Mouse (Mus musculus) liver, embryonic 12.5 days (tissue): ENCODE measurements around the gene Pccb. TPM values are rescaled to one million over a fixed set of nuclear protein-coding genes. Genes with fewer than 3 reads are reported as not detected.

Experiments used
- ATAC-seq: fragments of 200-750 bp; cut with Nextera tagmentation; 2 replicates; pipeline ENCODE4 v1.8.0; 2017; ENCODE audit warnings: moderate number of reproducible peaks, mild to moderate bottlenecking, moderate library complexity
- H3K27ac ChIP-seq: fragments of 300-500 bp; sonication (generic); 2 replicates; pipeline ENCODE4 v1.5.1; 2016; ENCODE audit warnings: mild to moderate bottlenecking
- H3K27me3 ChIP-seq: fragments of 300-500 bp; sonication (generic); replicated peaks from 2 replicates; pipeline ENCODE4 v1.6.1; 2016; ENCODE audit warnings: mild to moderate bottlenecking, moderate library complexity
- H3K36me3 ChIP-seq: fragments of 300-500 bp; sonication (generic); 2 replicates; pipeline ENCODE4 v1.6.1; 2016; ENCODE audit warnings: mild to moderate bottlenecking, moderate library complexity
- H3K4me1 ChIP-seq: fragments of 300-500 bp; sonication (generic); 2 replicates; pipeline ENCODE4 v1.6.1; 2016
- H3K4me2 ChIP-seq: fragments of 300-500 bp; sonication (generic); 2 replicates; pipeline ENCODE4 v1.6.1; 2016; ENCODE audit warnings: mild to moderate bottlenecking, moderate library complexity
- H3K4me3 ChIP-seq: fragments of 300-500 bp; sonication (generic); 2 replicates; pipeline ENCODE4 v1.5.1; 2016; ENCODE audit warnings: mild to moderate bottlenecking, moderate library complexity
- H3K9ac ChIP-seq: fragments of 300-500 bp; sonication (generic); 2 replicates; pipeline ENCODE4 v1.6.1; 2016; ENCODE audit warnings: mild to moderate bottlenecking, moderate library complexity
- H3K9me3 ChIP-seq: fragments of 300-500 bp; sonication (generic); replicated peaks from 2 replicates; pipeline ENCODE4 v1.6.1; 2016; ENCODE audit warnings: mild to moderate bottlenecking, moderate library complexity
- WGBS: fragments of 180-500 bp; shearing (Covaris S2); methylation state at CpG from one replicate; pipeline ENCODE4 v1.1.7; 2016; ENCODE audit not compliant: insufficient replicate concordance; 5-methylcytosine and 5-hydroxymethylcytosine counted together
- polyA plus RNA-seq: library from polyadenylated mRNA; unstranded; fragments of >200 nt; fragmentation: Nextera tagmentation; extraction: Ambion mirVana; gene quantifications from 2 replicates; pipeline ENCODE4 v1.2.1, GENCODE M21; 2016

The Pccb gene
- polyA plus RNA-seq, 1 experiment from 2014 or later = 7.2 TPM

DNA sequence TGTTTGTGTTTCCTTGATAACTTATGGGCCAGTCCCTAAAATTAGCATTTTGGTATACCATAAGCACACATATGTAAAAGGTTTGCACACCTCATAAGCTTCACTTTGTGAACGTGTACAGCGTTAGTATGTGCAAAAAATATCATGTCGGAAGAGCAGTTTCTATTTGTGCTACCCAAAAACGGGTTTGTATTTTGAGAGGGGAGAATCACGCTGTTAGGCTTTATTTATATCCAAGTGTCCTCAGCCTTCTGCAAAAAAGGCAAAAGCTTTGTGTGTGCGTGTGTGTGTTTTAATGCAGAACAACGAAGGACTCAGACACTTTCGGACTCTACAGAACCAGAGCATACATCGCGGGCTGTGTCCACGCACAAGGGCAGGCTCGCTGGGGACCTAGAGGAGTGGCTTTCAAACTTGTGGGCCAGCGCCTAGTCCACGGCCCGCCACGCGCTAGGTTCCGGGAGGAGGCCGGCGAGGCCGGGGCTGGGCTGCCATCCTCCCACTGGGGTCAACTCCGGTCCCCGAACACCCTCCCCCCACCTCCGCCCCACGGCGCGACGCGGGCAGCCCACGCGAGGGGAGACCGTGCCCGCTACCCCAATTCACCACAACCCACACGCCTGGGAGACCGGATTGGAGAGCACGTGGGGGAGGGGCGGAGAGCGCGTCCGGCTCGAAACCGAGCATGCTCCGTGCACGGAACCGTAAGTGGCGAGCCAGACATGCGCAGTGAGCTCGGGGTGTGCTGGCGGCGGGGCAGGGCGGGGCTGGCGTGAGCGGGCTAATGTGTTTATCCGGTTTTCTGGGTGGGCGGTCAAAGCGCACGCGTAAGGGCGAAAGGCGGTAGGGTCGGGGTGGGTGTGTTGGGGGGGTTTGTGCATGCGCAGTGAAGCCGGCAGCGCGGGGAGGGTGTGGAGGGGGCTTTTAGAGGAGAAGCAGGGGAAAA, 38.6 kb upstream of the Pccb start:
- peak overlapping the region; percentile 88 for H3K4me2 ChIP-seq
- H3K9ac ChIP-seq = peak overlapping the region; percentile 99
- peak overlapping the region; percentile 98 for H3K4me3 ChIP-seq
- peak; percentile 91 for ATAC-seq
- 1% methylated on average over 60 of the region's 65 CpGs for WGBS
- no peaks in the 10 kb centered on the region for H3K9me3 ChIP-seq
- peaks cover 25% of the 10 kb centered on the region for H3K4me1 ChIP-seq
- no peaks in the 10 kb centered on the region for H3K27me3 ChIP-seq
- peak overlapping the region; percentile 99 for H3K27ac ChIP-seq
- H3K36me3 ChIP-seq = peaks cover 10% of the 10 kb centered on the region

- peak overlapping the region; percentile 99; the same call in 1 of the 2 replicates for H3K9ac ChIP-seq
- no peak for ATAC-seq
- peak overlapping the region; percentile 88 for H3K4me2 ChIP-seq
- no peak overlapping the region for H3K27ac ChIP-seq
- no peaks in the 10 kb centered on the region for H3K27me3 ChIP-seq
- H3K4me1 ChIP-seq = peaks cover 19% of the 10 kb centered on the region
- peaks cover 8% of the 10 kb centered on the region for H3K36me3 ChIP-seq
- no peaks in the 10 kb centered on the region for H3K9me3 ChIP-seq
- 33% methylated on average over 5 of the region's 5 CpGs for WGBS
- H3K4me3 ChIP-seq = peak overlapping the region; percentile 98
These were observed 37.8 kb upstream of the Pccb start for GRCm38 (mm10) chr9:101072506-101072905.

GRCm38 (mm10) chr9:101069781-101070180, 35.1 kb upstream of the Pccb start:
- WGBS = 84% methylated on average over 3 of the region's 3 CpGs

DNA sequence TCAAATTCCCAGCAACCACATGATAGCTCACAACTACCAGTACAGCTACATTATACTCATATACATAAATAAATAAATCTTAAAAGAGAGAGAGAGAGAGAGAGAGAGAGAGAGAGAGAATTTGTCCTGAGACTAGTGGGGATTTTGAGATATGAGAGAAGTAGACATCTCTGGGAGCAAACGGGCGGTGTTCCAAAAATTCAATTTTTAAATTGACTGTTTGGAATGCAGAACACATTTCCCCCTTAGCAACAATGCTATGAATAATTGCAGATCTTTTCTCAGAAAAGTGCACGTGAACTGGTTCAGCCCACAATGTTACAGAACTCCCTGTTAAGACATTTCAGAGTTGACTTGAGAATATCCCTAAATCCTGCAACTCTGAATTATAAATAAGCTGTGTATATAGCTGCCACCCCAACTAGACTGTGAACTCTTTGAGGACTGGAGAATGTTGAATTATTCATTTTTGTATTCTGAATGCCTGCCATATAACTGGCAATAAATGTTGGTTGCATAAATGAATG, 30.4 kb upstream of the Pccb start:
- 74% methylated on average over 3 of the region's 3 CpGs for WGBS
- no peaks in the 10 kb centered on the region for H3K36me3 ChIP-seq
- ATAC-seq = no peak

More at GRCm38 (mm10) chr9:101069781-101070180, 35.1 kb upstream of the Pccb start:
- no peak overlapping the region for H3K27ac ChIP-seq
- H3K36me3 ChIP-seq = no peaks in the 10 kb centered on the region
- peaks cover 11% of the 10 kb centered on the region for H3K4me1 ChIP-seq
- no peaks in the 10 kb centered on the region for H3K9me3 ChIP-seq
- H3K4me3 ChIP-seq = no peak overlapping the region
- H3K27me3 ChIP-seq = no peaks in the 10 kb centered on the region
- H3K9ac ChIP-seq = no peak overlapping the region
- no peak for ATAC-seq
- no peak overlapping the region for H3K4me2 ChIP-seq

DNA sequence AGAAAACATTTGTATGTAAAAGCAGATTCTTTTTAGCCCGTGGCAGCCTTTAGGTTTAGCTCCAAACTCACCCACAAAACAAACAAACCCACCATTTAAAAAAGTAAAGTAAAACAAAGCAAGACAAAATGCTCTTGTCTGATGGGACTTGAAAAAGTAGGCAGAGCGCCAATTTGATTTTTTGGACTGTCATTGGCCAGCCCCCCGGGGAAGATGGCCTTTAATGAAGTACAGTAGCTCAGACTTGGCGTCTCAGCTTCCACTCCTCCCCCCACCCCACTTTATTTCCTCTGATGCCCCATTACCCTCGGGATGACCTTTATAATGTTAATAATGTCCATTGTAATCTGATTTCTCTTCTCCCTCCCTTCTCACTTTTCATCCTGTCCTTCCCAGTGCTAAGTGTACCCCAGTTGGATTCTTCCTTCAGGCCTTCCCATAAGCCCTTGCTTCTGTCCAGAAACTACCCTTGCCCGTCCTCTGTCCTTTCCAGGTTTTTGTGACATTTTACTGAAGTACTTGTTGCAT, 27.6 kb upstream of the Pccb start:
- no peaks in the 10 kb centered on the region for H3K4me1 ChIP-seq
- no peaks in the 10 kb centered on the region for H3K27me3 ChIP-seq
- H3K9me3 ChIP-seq = peaks cover 3% of the 10 kb centered on the region; the same call in 1 of the 2 replicates
- 67% methylated on average over 6 of the region's 6 CpGs for WGBS
- no peak overlapping the region for H3K9ac ChIP-seq
- no peak overlapping the region for H3K27ac ChIP-seq
- H3K36me3 ChIP-seq = no peaks in the 10 kb centered on the region
- H3K4me3 ChIP-seq = no peak overlapping the region
- no peak for ATAC-seq
- no peak overlapping the region for H3K4me2 ChIP-seq

More for the DNA sequence above, 30.4 kb upstream of the Pccb start:
- Histone ChIP-seq H3K4me1 (no peaks in the 10 kb centered on the region), H3K27ac (no peak overlapping the region), H3K9ac (no peak overlapping the region), H3K27me3 (no peaks in the 10 kb centered on the region), H3K4me2 (no peak overlapping the region), H3K4me3 (no peak overlapping the region), H3K9me3 (no peaks in the 10 kb centered on the region)

- H3K4me2 ChIP-seq = no peak overlapping the region
- ATAC-seq = no peak
- 59% methylated on average over 11 of the region's 11 CpGs for WGBS
These were observed 26.3 kb upstream of the Pccb start for GRCm38 (mm10) chr9:101061035-101061434.

DNA sequence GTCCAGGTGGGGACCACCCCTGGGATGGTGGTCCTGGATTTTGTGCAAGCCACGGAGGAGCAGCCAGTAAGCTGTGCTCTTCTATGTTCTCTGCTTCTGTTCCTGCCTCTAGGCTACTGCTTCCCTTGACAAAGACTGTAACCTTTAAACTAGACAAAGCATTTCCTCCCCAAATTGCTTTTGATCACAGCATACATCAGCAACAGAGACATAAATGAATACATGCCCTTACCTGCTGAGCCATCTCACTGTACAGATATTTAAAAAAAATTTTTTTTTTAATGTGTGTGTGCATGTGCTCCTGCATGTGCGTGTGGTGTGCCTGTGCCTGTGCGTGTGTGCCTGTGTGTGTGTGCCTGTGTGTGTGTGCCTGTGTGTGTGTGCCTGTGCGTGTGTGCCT, 22.5 kb upstream of the Pccb start:
- no peak for ATAC-seq
- Histone ChIP-seq H3K4me2 (no peak overlapping the region), H3K27me3 (no peaks in the 10 kb centered on the region), H3K36me3 (no peaks in the 10 kb centered on the region), H3K4me3 (no peak overlapping the region), H3K4me1 (no peaks in the 10 kb centered on the region), H3K9ac (no peak overlapping the region), H3K9me3 (peaks cover 3% of the 10 kb centered on the region; the same call in 1 of the 2 replicates), H3K27ac (no peak overlapping the region)
- 86% methylated on average over 4 of the region's 4 CpGs for WGBS

More at GRCm38 (mm10) chr9:101061035-101061434, 26.3 kb upstream of the Pccb start:
- Histone ChIP-seq H3K4me1 (no peaks in the 10 kb centered on the region), H3K27ac (no peak overlapping the region), H3K27me3 (no peaks in the 10 kb centered on the region), H3K9ac (no peak overlapping the region), H3K9me3 (peaks cover 3% of the 10 kb centered on the region; the same call in 1 of the 2 replicates), H3K36me3 (no peaks in the 10 kb centered on the region), H3K4me3 (no peak overlapping the region)

DNA sequence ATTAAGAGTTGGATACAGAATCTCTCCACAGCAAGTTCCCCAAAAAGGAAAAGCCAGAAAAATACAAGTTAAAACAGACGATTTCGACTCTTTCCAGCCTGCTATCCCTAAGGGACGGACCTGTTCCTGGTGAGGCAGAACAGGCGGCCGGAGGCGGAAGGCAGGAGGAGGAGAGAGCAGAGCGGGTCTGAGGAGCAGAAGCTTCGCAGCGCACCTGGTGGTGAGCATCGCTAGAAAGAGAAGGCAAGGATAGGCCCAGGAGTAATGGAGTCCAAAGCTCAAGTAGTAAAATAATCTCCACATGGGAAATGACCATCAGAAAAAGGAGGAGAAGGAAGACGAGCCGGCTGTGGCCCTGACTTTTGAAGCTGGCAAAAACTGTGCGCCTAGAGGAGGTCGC, 18.6 kb upstream of the Pccb start:
- no peak for ATAC-seq
- WGBS = 71% methylated on average over 14 of the region's 14 CpGs

GRCm38 (mm10) chr9:101052691-101053090, 18.0 kb upstream of the Pccb start:
- WGBS = 61% methylated on average over 6 of the region's 6 CpGs
- Histone ChIP-seq H3K9me3 (no peaks in the 10 kb centered on the region), H3K36me3 (no peaks in the 10 kb centered on the region), H3K27me3 (no peaks in the 10 kb centered on the region), H3K4me1 (no peaks in the 10 kb centered on the region), H3K27ac (no peak overlapping the region), H3K9ac (no peak overlapping the region), H3K4me2 (no peak overlapping the region), H3K4me3 (no peak overlapping the region)
- no peak for ATAC-seq

More for the DNA sequence above, 18.6 kb upstream of the Pccb start:
- Histone ChIP-seq H3K4me2 (no peak overlapping the region), H3K9ac (no peak overlapping the region), H3K36me3 (no peaks in the 10 kb centered on the region), H3K4me3 (no peak overlapping the region), H3K27ac (no peak overlapping the region), H3K27me3 (no peaks in the 10 kb centered on the region), H3K4me1 (no peaks in the 10 kb centered on the region), H3K9me3 (no peaks in the 10 kb centered on the region)

DNA sequence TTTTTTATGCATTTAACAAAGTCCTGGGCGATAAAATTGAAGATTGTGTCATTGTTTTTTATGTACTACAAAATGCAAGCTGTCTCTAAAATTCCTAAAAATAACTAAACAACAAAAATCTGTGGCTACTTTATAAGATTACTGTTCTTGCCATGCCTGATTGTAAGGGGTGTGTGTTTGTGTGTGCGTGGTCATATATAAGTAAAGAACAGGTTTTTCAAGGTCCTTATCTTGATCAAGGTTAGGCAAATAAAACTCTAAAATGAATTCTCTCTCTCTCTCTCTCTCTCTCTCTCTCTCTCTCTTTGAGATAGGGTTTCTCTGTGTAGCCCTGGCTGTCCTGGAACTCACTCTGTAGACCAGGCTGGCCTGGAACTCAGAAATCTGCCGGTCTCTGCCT, 17.3 kb upstream of the Pccb start:
- 77% methylated on average over 3 of the region's 3 CpGs for WGBS
- Histone ChIP-seq H3K4me3 (no peak overlapping the region), H3K27ac (no peak overlapping the region), H3K9ac (no peak overlapping the region), H3K4me1 (no peaks in the 10 kb centered on the region), H3K27me3 (no peaks in the 10 kb centered on the region), H3K9me3 (no peaks in the 10 kb centered on the region), H3K36me3 (no peaks in the 10 kb centered on the region), H3K4me2 (no peak overlapping the region)
- ATAC-seq = no peak

GRCm38 (mm10) chr9:101045710-101046338, 11.1 kb upstream of the Pccb start:
- Histone ChIP-seq H3K27ac (no peak overlapping the region), H3K36me3 (no peaks in the 10 kb centered on the region), H3K27me3 (no peaks in the 10 kb centered on the region), H3K9me3 (no peaks in the 10 kb centered on the region), H3K4me3 (no peak overlapping the region), H3K4me2 (peak overlapping the region; percentile 24), H3K9ac (no peak overlapping the region), H3K4me1 (peaks cover 11% of the 10 kb centered on the region; the same call in 1 of the 2 replicates)
- no peak for ATAC-seq
- WGBS = 34% methylated on average over 15 of the region's 15 CpGs

DNA sequence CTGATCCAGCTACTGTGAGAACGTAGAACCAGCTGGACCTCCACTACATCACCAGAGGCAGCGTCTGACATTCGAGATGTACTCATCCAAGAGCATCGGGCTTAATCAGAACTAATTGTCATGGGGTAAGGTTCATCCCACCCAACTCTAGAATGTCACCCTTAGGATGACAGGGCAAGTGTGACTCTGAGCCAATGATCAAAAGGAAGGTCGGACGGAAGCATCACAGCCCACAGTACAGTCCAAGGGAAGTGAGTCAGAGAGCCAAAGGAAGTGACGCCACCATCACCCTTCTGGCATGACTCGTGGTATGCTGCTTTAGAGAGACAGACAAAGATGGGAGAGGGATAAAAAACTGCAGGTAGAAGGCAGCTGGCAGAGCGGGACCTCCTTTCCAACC, 7.6 kb upstream of the Pccb start:
- H3K36me3 ChIP-seq = no peaks in the 10 kb centered on the region
- no peaks in the 10 kb centered on the region for H3K9me3 ChIP-seq
- WGBS = 62% methylated on average over 9 of the region's 9 CpGs
- no peak overlapping the region for H3K9ac ChIP-seq
- H3K4me2 ChIP-seq = no peak overlapping the region
- no peak overlapping the region for H3K4me3 ChIP-seq
- no peaks in the 10 kb centered on the region for H3K27me3 ChIP-seq
- peaks cover 17% of the 10 kb centered on the region for H3K4me1 ChIP-seq
- ATAC-seq = no peak
- no peak overlapping the region for H3K27ac ChIP-seq
